Mouse (Mus musculus): ENCODE measurements at regions not wholly inside any gene's neighbourhood (a gene's known extent, or its start where the extent isn't known, plus 50 kb on each side); places are given as distances from the start of the nearest gene placed in this dataset.

- H3K36me3 ChIP-seq (ENCODE audit: control insufficient read depth, insufficient read depth, low read length, poor library complexity, severe bottlenecking) = no peaks in the 10 kb centered on the region
- no peak for DNase-seq (ENCODE audit: low read depth, low spot score)
- no peaks in the 10 kb centered on the region for H3K27me3 ChIP-seq (ENCODE audit: control insufficient read depth, insufficient read depth, low read length, poor library complexity, severe bottlenecking)
Measured at GRCm38 (mm10) chr13:102218486-102218885, 450.5 kb upstream of the Pik3r1 start.

DNA sequence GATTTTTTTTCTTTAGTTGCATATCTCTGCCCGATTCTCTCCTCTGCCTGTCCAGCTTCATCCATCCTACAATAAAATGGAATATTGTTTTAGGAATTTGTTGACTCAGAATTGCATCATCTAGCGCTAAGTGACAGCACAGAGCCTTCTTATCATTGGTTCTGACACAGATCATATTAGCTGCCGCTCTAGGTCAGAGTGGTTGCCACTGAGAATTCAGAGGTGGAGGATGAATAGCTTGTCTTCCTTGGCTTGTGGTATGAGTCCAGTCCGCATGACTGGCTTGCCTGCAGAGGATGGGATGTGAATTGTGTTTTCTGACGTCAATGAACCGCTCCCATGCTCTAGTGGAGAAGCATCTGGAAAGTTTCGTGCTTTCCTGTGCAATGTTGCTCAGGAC lies 462.3 kb upstream of the Cd180 start:
- DNase-seq (ENCODE audit: low read depth, low spot score) = no peak
- no peaks in the 10 kb centered on the region for H3K36me3 ChIP-seq (ENCODE audit: control insufficient read depth, insufficient read depth, low read length, poor library complexity, severe bottlenecking)

GRCm38 (mm10) chr13:102232291-102232936 lies 460.9 kb upstream of the Cd180 start:
- no peak for DNase-seq (ENCODE audit: low read depth, low spot score)
- Histone ChIP-seq H3K27me3 (ENCODE audit: control insufficient read depth, insufficient read depth, low read length, poor library complexity, severe bottlenecking) (no peaks in the 10 kb centered on the region), H3K36me3 (ENCODE audit: control insufficient read depth, insufficient read depth, low read length, poor library complexity, severe bottlenecking) (no peaks in the 10 kb centered on the region)

More for the DNA sequence above, 462.3 kb upstream of the Cd180 start:
- no peaks in the 10 kb centered on the region for H3K27me3 ChIP-seq (ENCODE audit: control insufficient read depth, insufficient read depth, low read length, poor library complexity, severe bottlenecking)

GRCm38 (mm10) chr13:102250884-102251283 lies 442.5 kb upstream of the Cd180 start:
- Histone ChIP-seq H3K36me3 (ENCODE audit: control insufficient read depth, insufficient read depth, low read length, poor library complexity, severe bottlenecking) (no peaks in the 10 kb centered on the region), H3K27me3 (ENCODE audit: control insufficient read depth, insufficient read depth, low read length, poor library complexity, severe bottlenecking) (no peaks in the 10 kb centered on the region)
- no peak for DNase-seq (ENCODE audit: low read depth, low spot score)

- no peaks in the 10 kb centered on the region for H3K36me3 ChIP-seq (ENCODE audit: control insufficient read depth, insufficient read depth, low read length, poor library complexity, severe bottlenecking)
- DNase-seq (ENCODE audit: low read depth, low spot score) = no peak
- no peaks in the 10 kb centered on the region for H3K27me3 ChIP-seq (ENCODE audit: control insufficient read depth, insufficient read depth, low read length, poor library complexity, severe bottlenecking)
Measured at GRCm38 (mm10) chr13:102251709-102252108, 441.6 kb upstream of the Cd180 start.

GRCm38 (mm10) chr13:102255401-102256371 lies 437.7 kb upstream of the Cd180 start:
- Histone ChIP-seq H3K27me3 (ENCODE audit: control insufficient read depth, insufficient read depth, low read length, poor library complexity, severe bottlenecking) (no peaks in the 10 kb centered on the region), H3K36me3 (ENCODE audit: control insufficient read depth, insufficient read depth, low read length, poor library complexity, severe bottlenecking) (no peaks in the 10 kb centered on the region)
- no peak for DNase-seq (ENCODE audit: low read depth, low spot score)

DNA sequence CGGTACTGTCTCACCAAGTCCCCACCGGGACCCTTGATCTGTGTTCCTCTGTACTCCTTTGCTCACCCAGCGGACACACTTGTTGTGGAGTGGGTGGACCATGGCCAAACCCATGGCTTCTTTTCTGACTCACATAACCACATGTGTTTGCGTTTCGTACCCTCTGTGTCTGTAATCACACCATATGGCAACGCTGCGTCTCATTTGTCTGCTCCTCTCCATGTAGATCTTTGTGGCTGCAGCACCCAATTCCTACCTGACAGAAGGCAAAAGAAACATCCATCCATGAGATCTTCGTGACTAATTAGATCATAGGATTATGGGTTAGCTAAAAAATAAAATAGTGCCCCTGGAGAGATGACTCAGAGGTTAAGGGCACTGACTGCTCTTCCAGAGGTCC lies 435.2 kb upstream of the Cd180 start:
- no peak for DNase-seq (ENCODE audit: low read depth, low spot score)

DNA sequence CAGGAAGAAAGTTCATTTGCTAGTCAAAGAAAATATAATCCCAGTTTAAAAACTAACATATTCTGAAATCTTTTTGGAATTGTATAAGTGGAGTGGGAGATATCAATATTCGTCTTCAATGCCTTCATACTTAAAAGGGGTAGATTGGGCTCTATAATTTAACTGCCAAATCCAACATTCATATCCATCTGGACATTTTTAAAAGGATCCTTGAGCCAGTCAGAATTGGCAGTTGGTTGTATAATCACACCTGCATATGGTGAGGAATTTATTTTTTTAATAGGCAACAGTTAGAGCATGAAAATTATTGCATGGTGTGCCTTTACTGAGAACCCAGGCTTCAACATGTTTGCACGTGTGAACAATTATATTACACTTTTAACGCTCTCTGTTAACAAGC lies 419.5 kb upstream of the Cd180 start:
- no peaks in the 10 kb centered on the region for H3K36me3 ChIP-seq (ENCODE audit: control insufficient read depth, insufficient read depth, low read length, poor library complexity, severe bottlenecking)
- no peak for DNase-seq (ENCODE audit: low read depth, low spot score)
- H3K27me3 ChIP-seq (ENCODE audit: control insufficient read depth, insufficient read depth, low read length, poor library complexity, severe bottlenecking) = no peaks in the 10 kb centered on the region

More for the DNA sequence above, 435.2 kb upstream of the Cd180 start:
- Histone ChIP-seq H3K27me3 (ENCODE audit: control insufficient read depth, insufficient read depth, low read length, poor library complexity, severe bottlenecking) (no peaks in the 10 kb centered on the region), H3K36me3 (ENCODE audit: control insufficient read depth, insufficient read depth, low read length, poor library complexity, severe bottlenecking) (no peaks in the 10 kb centered on the region)

GRCm38 (mm10) chr13:102275296-102275695 lies 418.1 kb upstream of the Cd180 start:
- Histone ChIP-seq H3K36me3 (ENCODE audit: control insufficient read depth, insufficient read depth, low read length, poor library complexity, severe bottlenecking) (no peaks in the 10 kb centered on the region), H3K27me3 (ENCODE audit: control insufficient read depth, insufficient read depth, low read length, poor library complexity, severe bottlenecking) (no peaks in the 10 kb centered on the region)
- DNase-seq (ENCODE audit: low read depth, low spot score) = no peak

- no peaks in the 10 kb centered on the region for H3K36me3 ChIP-seq (ENCODE audit: control insufficient read depth, insufficient read depth, low read length, poor library complexity, severe bottlenecking)
- no peaks in the 10 kb centered on the region for H3K27me3 ChIP-seq (ENCODE audit: control insufficient read depth, insufficient read depth, low read length, poor library complexity, severe bottlenecking)
- no peak for DNase-seq (ENCODE audit: low read depth, low spot score)
Measured at GRCm38 (mm10) chr13:102276885-102277284, 416.5 kb upstream of the Cd180 start.

GRCm38 (mm10) chr13:102280198-102280597 lies 413.2 kb upstream of the Cd180 start:
- Histone ChIP-seq H3K27me3 (ENCODE audit: control insufficient read depth, insufficient read depth, low read length, poor library complexity, severe bottlenecking) (no peaks in the 10 kb centered on the region), H3K36me3 (ENCODE audit: control insufficient read depth, insufficient read depth, low read length, poor library complexity, severe bottlenecking) (no peaks in the 10 kb centered on the region)
- no peak for DNase-seq (ENCODE audit: low read depth, low spot score)

DNA sequence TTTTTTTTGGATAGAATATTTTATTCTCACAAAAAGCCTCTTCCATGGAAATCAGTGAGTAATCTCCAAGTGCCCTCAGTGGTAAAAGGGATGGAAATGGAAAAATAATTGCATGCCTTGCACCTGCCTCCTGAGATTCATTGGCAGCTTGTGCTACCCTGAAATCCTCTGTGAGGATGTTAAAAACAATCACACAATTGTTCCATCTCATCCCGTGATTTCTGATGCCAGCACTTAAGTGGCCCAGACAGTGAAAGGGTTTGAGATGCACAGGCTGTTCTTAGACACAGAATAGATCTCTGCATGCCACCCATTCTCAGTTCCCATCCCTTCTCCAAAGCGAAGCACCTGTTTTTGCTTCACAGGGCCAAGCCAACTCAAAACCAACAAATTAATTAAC lies 398.9 kb upstream of the Cd180 start:
- no peak for DNase-seq (ENCODE audit: low read depth, low spot score)
- H3K36me3 ChIP-seq (ENCODE audit: control insufficient read depth, insufficient read depth, low read length, poor library complexity, severe bottlenecking) = no peaks in the 10 kb centered on the region

GRCm38 (mm10) chr13:102295079-102295478 lies 398.3 kb upstream of the Cd180 start:
- DNase-seq (ENCODE audit: low read depth, low spot score) = no peak
- Histone ChIP-seq H3K27me3 (ENCODE audit: control insufficient read depth, insufficient read depth, low read length, poor library complexity, severe bottlenecking) (no peaks in the 10 kb centered on the region), H3K36me3 (ENCODE audit: control insufficient read depth, insufficient read depth, low read length, poor library complexity, severe bottlenecking) (no peaks in the 10 kb centered on the region)

More for the DNA sequence above, 398.9 kb upstream of the Cd180 start:
- H3K27me3 ChIP-seq (ENCODE audit: control insufficient read depth, insufficient read depth, low read length, poor library complexity, severe bottlenecking) = no peaks in the 10 kb centered on the region

DNA sequence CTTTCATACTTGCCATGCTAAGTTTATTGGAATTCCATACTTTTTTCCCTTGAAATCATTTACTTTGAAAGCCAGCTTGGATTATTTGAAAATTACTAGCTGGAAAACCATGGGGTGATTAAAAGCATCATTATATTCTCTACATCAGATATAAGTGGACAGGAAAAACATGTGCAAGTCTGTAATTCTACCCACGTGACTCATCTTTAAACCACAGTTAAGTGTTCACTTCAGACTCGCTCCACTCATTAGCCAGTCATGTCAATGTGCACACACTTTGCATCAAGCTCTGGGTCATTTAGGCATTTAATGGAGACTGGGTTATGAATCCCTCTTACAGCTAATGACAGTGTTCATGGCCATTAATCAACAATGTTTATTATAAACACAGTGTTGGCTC lies 385.4 kb upstream of the Cd180 start:
- Histone ChIP-seq H3K36me3 (ENCODE audit: control insufficient read depth, insufficient read depth, low read length, poor library complexity, severe bottlenecking) (no peaks in the 10 kb centered on the region), H3K27me3 (ENCODE audit: control insufficient read depth, insufficient read depth, low read length, poor library complexity, severe bottlenecking) (no peaks in the 10 kb centered on the region)
- no peak for DNase-seq (ENCODE audit: low read depth, low spot score)

DNA sequence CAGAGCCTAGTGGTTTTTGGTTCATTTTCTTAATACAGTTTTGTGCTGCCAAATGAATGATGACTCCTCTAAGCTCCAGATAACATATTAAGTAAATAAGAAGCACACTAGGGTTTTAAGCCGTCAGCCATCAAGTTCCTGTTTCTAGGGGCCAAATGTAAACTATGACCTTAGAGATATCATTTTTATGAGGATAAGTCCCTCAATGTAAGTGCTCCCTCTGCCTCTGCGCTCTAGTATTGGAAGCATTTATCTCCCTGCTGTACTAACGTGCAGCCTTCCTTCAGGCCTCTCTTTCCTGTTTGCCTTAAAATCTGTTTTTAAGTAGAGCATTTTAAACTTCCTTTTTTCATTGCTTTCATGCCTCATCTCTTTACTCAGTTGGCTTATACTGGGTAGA lies 381.3 kb upstream of the Cd180 start:
- Histone ChIP-seq H3K27me3 (ENCODE audit: control insufficient read depth, insufficient read depth, low read length, poor library complexity, severe bottlenecking) (no peaks in the 10 kb centered on the region), H3K36me3 (ENCODE audit: control insufficient read depth, insufficient read depth, low read length, poor library complexity, severe bottlenecking) (no peaks in the 10 kb centered on the region)
- DNase-seq (ENCODE audit: low read depth, low spot score) = peak; percentile 3
